Mouse (Mus musculus) urinary bladder, postnatal 36 days (tissue): ENCODE results near the gene Clstn1.

Source experiments
- DNase-seq, 2 experiments: peaks; one replicate each; pipeline ENCODE4 v3.0.0; 2022; ENCODE audit warnings: low spot score in 2 of 2, mixed read lengths in 1 of 2

Gene Clstn1

GRCm38 (mm10) chr4:149674814-149675377 is 88.6 kb downstream of the Clstn1 start:
- DNase-seq = no peak

DNA sequence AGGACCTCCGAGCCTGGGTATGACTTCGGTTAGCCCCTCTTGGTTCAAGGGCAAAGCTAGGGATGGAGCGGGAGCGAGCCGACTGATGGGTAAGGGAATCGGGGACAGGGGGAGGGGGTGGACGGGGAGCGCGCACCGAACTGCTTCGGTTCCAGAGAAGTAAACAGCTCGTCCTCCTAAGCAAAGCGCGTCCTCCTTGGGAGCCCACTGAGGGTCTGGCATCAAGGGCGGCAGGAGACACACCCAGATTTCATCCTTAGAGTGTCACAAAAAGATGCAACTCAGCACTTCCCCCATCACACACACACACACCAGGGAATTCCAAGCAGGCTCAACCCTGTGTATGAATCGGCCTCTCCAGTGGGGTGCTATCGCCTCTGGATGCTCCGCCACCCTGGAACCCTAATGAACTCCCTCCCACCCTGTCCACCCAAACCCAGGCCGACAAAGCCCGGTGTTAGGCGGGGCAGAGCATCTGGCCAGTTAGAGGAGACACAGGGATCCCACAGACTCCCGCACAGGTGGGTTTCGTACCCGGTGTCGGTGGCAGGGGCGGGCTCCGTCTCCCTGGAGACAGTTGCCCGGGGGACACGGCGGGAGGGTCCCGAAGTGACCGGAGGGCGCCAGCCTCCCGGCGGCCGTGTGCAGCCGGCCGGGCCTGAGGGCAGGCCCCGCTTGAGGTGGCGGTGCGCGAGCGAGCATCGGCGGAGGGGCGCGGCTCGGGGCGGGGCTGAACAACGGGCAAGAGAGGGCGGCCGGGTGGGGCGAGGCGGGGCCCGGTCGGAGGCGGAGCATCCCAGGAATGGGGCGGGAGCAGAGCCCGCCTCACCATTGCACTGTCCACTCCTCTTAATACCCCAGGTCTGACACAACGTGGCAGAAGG is 89.4 kb downstream of the Clstn1 start:
- peak; percentile 70 to 80 for DNase-seq

DNA sequence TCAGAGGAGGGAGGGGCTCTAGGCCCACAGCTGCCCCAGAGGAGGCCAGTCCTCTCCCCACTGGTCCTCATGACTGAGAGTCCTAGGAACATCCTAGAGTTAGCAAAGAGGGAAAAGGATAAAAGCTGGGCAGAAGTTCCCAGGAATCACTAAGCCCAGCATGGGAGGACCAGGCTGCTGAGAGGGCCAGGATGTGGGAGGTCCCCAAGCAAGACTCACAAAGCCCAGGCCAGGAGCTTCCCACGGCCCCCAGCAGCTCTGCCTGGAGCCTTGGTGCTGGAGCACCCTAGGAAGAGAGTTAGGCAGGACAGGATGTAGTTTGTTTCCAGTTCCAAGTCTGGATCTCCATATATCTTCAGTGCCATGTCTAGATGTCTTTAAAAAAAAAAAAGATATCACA is 91.7 kb downstream of the Clstn1 start:
- no peak for DNase-seq

DNA sequence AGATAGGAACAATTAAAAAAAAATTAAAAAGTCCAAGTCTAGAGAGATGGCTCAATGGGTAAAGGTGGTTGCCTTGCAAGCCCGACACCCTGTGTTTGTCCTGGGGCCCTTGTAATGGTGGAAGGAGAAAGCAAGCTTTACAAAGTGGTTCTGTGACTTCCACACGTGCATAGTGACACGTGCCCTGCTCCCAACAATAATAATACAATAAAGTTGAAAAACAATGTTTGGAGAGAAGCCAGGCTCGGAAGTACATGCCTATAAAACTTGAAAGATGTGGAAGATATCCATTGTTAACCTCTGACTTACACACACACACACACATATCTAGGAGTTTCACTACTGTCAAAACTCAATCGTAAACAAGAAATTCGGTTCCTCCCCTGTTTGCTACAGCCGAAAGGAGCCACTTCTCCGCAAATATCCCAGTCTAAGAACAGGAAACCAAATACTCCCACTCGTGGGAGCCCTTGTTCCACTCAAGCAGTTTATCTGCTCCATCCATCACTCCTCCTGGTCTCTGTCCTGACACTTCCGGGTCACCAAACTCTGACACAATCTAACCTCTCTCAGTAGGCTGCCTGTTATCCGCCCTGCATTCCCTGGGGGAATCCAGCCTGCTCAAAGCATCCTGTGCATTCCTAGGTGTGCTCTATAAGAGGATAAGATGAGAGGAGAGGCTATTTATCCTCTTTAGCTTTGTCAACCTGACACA is 92.9 kb downstream of the Clstn1 start:
- DNase-seq = no peak

DNA sequence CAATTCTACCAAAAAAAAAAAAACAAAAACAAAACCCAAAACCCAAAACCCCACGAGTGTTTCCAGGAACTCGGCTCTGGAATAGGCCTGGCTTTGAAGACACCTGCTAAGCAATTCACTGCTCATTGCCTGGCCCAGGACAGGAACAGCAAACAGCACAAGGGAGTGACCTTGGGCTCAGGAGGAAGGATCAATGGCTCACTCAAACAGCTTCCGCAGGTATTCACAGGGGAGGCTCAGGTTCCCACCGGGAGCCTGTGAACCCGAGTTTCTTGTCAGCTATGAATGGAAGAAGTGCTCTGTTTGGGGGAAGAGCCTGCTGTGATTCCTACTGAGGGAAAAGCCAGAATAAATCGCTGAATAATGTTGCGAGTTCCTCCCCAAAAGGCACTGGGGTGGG is 97.6 kb downstream of the Clstn1 start:
- no peak for DNase-seq

DNA sequence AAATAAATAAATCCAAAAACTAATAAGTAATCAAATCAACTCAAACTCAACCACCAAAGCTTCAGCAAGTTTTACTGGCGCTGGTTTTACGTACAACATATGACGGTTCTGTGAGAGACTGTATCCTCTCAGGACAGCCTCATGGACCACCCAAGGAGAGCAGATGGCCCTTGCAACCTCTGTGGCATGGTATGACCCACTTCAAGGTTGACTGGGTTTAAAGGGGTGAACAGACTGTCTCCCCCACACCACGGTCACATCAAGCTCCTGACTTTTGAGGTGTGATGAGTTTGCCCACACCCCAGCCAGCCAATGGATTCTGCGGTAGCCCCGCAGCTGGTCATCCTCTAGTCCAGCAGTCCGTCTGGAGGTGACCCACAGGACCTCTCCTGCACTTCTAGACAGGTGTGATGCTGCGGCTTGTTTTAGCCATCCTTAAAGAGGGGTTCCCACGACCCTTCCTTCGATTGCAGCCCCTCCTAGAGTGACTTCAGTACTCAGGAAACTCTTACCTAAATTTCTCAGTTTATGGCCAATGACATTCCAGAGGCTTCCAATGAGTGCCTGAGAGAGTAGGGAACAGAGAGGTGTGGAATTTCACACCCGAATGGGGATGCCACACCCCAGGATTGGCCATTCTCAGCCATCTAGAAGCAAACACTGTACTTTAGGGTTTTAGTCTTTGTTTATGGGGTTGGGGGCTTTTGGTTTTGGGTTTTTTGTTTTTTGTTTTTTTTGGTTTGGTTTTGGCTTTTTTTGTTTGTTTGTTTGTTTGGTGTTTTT is 98.8 kb downstream of the Clstn1 start:
- no peak for DNase-seq

GRCm38 (mm10) chr4:149688861-149689260 is 102.6 kb downstream of the Clstn1 start:
- no peak for DNase-seq

DNA sequence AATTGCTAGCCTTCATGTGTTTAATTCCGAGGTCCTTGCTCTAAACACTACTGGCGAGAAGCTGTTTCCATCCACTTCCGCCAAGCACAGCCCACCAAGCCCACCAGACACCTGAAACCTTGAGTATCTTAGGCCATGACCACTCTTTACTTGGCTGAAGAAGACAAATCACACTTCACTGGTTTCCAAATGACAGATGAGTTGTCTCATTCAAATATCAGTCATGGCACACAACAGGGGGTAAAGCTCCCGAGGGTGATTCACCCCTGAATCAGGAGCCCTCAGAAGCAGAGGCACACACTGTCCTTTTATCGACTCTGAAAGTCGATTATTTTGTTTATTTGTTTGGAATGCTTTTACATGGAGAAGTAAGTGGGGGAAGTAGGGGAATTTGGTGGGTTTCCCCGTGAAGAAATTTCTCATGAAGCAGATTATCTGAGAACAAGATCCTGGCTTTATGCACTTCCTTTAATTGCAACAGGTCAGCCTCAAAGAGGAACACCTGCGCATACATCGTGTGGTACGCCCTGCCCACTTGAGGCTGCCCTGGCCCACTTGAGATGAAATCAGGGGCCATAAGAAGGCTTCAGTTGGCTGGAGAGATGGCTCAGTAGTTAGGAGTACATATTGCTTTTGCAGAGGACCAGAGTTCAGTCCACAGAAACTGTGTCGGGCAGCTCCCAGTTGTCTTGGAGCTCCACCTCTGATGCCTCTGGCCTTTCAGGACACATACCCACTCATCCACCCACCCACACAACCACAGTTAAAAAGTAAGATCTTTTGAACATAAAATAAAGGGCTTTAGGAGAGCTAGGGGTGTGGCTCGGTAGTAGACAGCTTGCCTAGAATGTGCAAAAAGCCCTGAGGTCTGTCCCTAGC is 103.8 kb downstream of the Clstn1 start:
- DNase-seq = no peak

DNA sequence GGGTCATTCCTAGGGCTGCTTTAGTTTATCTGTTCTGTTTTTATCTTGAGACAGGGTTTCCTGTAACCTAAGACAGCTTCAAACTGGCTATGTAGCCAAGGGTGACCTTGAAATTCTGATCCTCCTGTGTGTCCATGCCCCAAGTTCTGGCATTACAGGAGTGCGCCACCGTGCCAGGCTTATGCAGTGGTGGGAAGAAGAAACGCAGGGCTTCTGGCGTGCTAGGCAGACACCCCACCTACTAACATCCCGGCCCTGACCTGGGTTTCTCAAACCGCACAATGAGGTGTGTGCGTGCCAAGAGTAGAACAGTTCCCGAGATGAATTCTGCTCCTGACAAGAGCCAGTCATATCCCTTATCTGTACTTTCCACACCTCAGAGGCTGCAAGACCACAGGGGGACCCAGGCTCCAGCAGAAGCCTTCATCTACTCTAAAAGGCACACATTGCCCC is 104.6 kb downstream of the Clstn1 start:
- no peak for DNase-seq

- DNase-seq = no peak
Measured at GRCm38 (mm10) chr4:149691368-149691767, 105.1 kb downstream of the Clstn1 start.

DNA sequence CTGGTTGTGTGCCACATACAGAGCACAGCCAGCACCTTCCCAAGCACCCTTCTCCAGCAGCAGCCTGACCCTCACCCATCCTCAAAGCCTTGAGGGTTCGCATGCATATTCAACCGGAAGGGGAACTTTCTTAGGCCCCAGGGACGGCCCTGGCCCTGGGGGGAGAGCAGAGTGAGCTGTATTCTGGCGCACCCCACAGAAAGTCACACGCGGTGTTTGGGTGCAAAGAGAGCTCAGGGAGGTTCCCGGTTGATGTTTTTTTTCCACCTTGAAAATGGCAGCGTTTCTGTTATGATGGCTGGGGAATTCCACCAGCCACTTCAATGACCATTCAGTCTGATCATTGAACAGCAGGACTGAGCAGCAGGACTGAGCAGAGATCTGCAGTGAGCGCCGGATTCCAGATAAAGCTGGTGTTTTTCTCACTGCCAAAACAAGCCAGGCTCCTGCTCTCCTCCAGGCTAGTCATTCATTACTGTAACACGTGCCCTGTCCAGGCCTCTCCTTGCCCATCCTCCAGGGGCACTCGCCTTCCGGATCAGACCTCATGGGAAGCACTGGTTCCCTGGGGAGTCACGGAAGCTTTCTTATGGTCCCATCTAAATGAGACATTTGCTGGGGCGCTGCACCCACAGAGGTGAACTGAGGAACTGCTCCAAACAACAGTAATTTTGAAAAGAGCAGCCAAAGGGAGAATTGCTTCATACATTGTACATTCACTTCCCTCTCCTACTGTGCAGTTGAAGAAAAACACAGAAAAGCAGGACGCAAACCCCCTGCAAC is 110.1 kb downstream of the Clstn1 start:
- no peak for DNase-seq

GRCm38 (mm10) chr4:149697506-149698196 is 111.4 kb downstream of the Clstn1 start:
- no peak for DNase-seq

GRCm38 (mm10) chr4:149698197-149698821 is 112.0 kb downstream of the Clstn1 start:
- DNase-seq = peak; percentile 35 to 55
